In genomic region chr4:128609925-128610402, GRCm38 (mm10) we compare ENCODE assay signal across 8 mouse cellular contexts. TPM values are rescaled to one million over a fixed set of nuclear protein-coding genes. Genes with fewer than 3 reads are reported as not detected.
A peak's percentile ranks its signal among the peaks of the same experiment; 100 is the strongest.
DNase-seq lines count a peak whose midpoint lies in the region; ATAC-seq and TF ChIP-seq lines count a peak whose summit lies in the region.

Gene Zscan20, minus strand, starts transcription at chr4:128610098.

- H3K9me3 ChIP-seq in E14TG2a.4 (ENCODE audit: low read length) = no peaks in the 10 kb centered on the region
- no peaks in the 10 kb centered on the region for H3K9me3 ChIP-seq in forebrain, embryonic 12.5 days
- H3K9me3 ChIP-seq in heart, postnatal 0 days (replicated peaks; ENCODE audit: control insufficient read depth, low read length) = no peaks in the 10 kb centered on the region
- H3K9me3 ChIP-seq in liver, embryonic 16.5 days (replicated peaks; ENCODE audit: control insufficient read depth, low read length) = no peaks in the 10 kb centered on the region
- no peaks in the 10 kb centered on the region for H3K9me3 ChIP-seq in neural tube, embryonic 13.5 days

- peak within 1 kb of the TSS; percentile 31; the same call in 1 of the 2 replicates for H3K27ac ChIP-seq in forebrain, embryonic 12.5 days
- H3K27ac ChIP-seq in heart, postnatal 0 days (ENCODE audit: low read depth) = peak within 1 kb of the TSS; percentile 51; the same call in 1 of the 2 replicates
- H3K27ac ChIP-seq in liver, embryonic 16.5 days (ENCODE audit: low read length) = peak within 1 kb of the TSS; percentile 42; the same call in 1 of the 2 replicates
- peak within 1 kb of the TSS; percentile 42; the same call in 1 of the 2 replicates for H3K27ac ChIP-seq in neural tube, embryonic 13.5 days (replicated peaks)
- H3K27ac ChIP-seq in testis, adult 2 months (ENCODE audit: control insufficient read depth, insufficient read depth, low read depth, low read length) = peak within 1 kb of the TSS; percentile 29

- peak; percentile 97 for ATAC-seq in forebrain, embryonic 12.5 days (ENCODE audit: low FRiP score)
- peak; percentile 97 for ATAC-seq in heart, postnatal 0 days (ENCODE audit: insufficient read depth, low read depth)
- peak; percentile 98 for ATAC-seq in liver, embryonic 16.5 days (ENCODE audit: low read depth)
- peak; percentile 97 for ATAC-seq in neural tube, embryonic 13.5 days (ENCODE audit: low read depth)

- peaks cover 26% of the 10 kb centered on the region for H3K4me1 ChIP-seq in E14TG2a.4 (replicated peaks; ENCODE audit: low read depth, low read length)
- H3K4me1 ChIP-seq in forebrain, embryonic 12.5 days = peaks cover 13% of the 10 kb centered on the region
- H3K4me1 ChIP-seq in heart, postnatal 0 days (ENCODE audit: control insufficient read depth, insufficient read depth) = 0 out of 2 replicates have a peak, but pooled peaks cover 8% of the 10 kb centered on the region
- peaks cover 13% of the 10 kb centered on the region for H3K4me1 ChIP-seq in liver, embryonic 16.5 days (ENCODE audit: control insufficient read depth, low read depth, low read length)
- peaks cover 34% of the 10 kb centered on the region for H3K4me1 ChIP-seq in neural tube, embryonic 13.5 days (replicated peaks)
- peaks cover 7% of the 10 kb centered on the region; the same call in 1 of the 2 replicates for H3K4me1 ChIP-seq in testis, adult 2 months (ENCODE audit: control insufficient read depth, insufficient read depth, low read length)

- H3K36me3 ChIP-seq in E14TG2a.4 (ENCODE audit: insufficient read depth, low read length) = peaks cover 12% of the 10 kb centered on the region; the same call in 1 of the 2 replicates
- H3K36me3 ChIP-seq in forebrain, embryonic 12.5 days (replicated peaks) = no peaks in the 10 kb centered on the region
- H3K36me3 ChIP-seq in heart, postnatal 0 days (replicated peaks; ENCODE audit: control insufficient read depth, insufficient read depth, low read length) = no peaks in the 10 kb centered on the region
- no peaks in the 10 kb centered on the region for H3K36me3 ChIP-seq in liver, embryonic 16.5 days (ENCODE audit: control insufficient read depth, insufficient read depth)
- H3K36me3 ChIP-seq in neural tube, embryonic 13.5 days = no peaks in the 10 kb centered on the region
- H3K36me3 ChIP-seq in testis, adult 2 months (ENCODE audit: control insufficient read depth, insufficient read depth, low read length) = peaks cover 2% of the 10 kb centered on the region; the same call in 1 of the 2 replicates

- H3K9ac ChIP-seq in forebrain, embryonic 12.5 days = peak within 1 kb of the TSS; percentile 76
- H3K9ac ChIP-seq in heart, postnatal 0 days (replicated peaks; ENCODE audit: low read depth, low read length) = peak within 1 kb of the TSS; percentile 49
- peak within 1 kb of the TSS; percentile 62 for H3K9ac ChIP-seq in liver, embryonic 16.5 days (ENCODE audit: low read depth, low read length)
- peak within 1 kb of the TSS; percentile 83 for H3K9ac ChIP-seq in neural tube, embryonic 13.5 days

- 0 out of 2 replicates have a peak, but pooled peaks have one; percentile 60 for TF ChIP-seq EP300 in heart, postnatal 0 days (IDR thresholded peaks at IDR 0.05; ENCODE audit: low read depth)

- peak within 1 kb of the TSS; percentile 77 for H3K4me2 ChIP-seq in forebrain, embryonic 12.5 days
- peak within 1 kb of the TSS; percentile 73 for H3K4me2 ChIP-seq in heart, postnatal 0 days (ENCODE audit: low read depth, low read length)
- peak within 1 kb of the TSS; percentile 84 for H3K4me2 ChIP-seq in liver, embryonic 16.5 days (ENCODE audit: low read depth, low read length)
- peak within 1 kb of the TSS; percentile 74 for H3K4me2 ChIP-seq in neural tube, embryonic 13.5 days

- peak; percentile 67 for TF ChIP-seq POLR2A in testis, adult 2 months (IDR thresholded peaks at IDR 0.05; ENCODE audit: control insufficient read depth, low read depth, low read length)

- peak; percentile 97 for DNase-seq in c-Kit-positive CD71-positive TER-119-positive erythroid progenitor cells, embryonic 14.5 days (ENCODE audit: low spot score)
- DNase-seq in heart, postnatal 0 days (ENCODE audit: low spot score) = peak; percentile 99
- peak; percentile 95 to 97 for DNase-seq in kidney, postnatal 4 days

- no peaks in the 10 kb centered on the region for H3K27me3 ChIP-seq in E14TG2a.4 (ENCODE audit: insufficient read depth, low read length)
- H3K27me3 ChIP-seq in forebrain, embryonic 12.5 days = no peaks in the 10 kb centered on the region
- H3K27me3 ChIP-seq in heart, postnatal 0 days (ENCODE audit: control insufficient read depth, insufficient read depth, low read length) = no peaks in the 10 kb centered on the region
- no peaks in the 10 kb centered on the region for H3K27me3 ChIP-seq in liver, embryonic 16.5 days (ENCODE audit: control insufficient read depth, insufficient read depth, low read depth, low read length)
- no peaks in the 10 kb centered on the region for H3K27me3 ChIP-seq in neural tube, embryonic 13.5 days
- H3K27me3 ChIP-seq in testis, adult 2 months (ENCODE audit: control insufficient read depth, insufficient read depth, low read length) = no peaks in the 10 kb centered on the region

- no peak for TF ChIP-seq CTCF in E14TG2a.4 (conservative IDR thresholded peaks at IDR 0.05; ENCODE audit: low read length)
- peak; percentile 14; the same call in 1 of the 2 replicates for TF ChIP-seq CTCF in heart, postnatal 0 days (IDR thresholded peaks at IDR 0.05; ENCODE audit: low read depth)
- TF ChIP-seq CTCF in testis, adult 2 months (IDR thresholded peaks at IDR 0.05; ENCODE audit: control insufficient read depth, insufficient read depth, insufficient replicate concordance, low read depth, low read length) = no peak

- H3K4me3 ChIP-seq in E14TG2a.4 (replicated peaks; ENCODE audit: low read length) = peak within 1 kb of the TSS; percentile 86
- peak within 1 kb of the TSS; percentile 67 for H3K4me3 ChIP-seq in forebrain, embryonic 12.5 days (replicated peaks)
- H3K4me3 ChIP-seq in heart, postnatal 0 days (ENCODE audit: low read depth, low read length) = peak within 1 kb of the TSS; percentile 63
- peak within 1 kb of the TSS; percentile 74 for H3K4me3 ChIP-seq in liver, embryonic 16.5 days (ENCODE audit: low read depth, low read length)
- peak within 1 kb of the TSS; percentile 60 for H3K4me3 ChIP-seq in neural tube, embryonic 13.5 days
- peak within 1 kb of the TSS; percentile 88 for H3K4me3 ChIP-seq in testis, adult 2 months (ENCODE audit: control insufficient read depth, low read depth, low read length)

- under 1% methylated on average over 24 of the region's 24 CpGs for WGBS in forebrain, embryonic 12.5 days
- under 1% methylated on average over 24 of the region's 24 CpGs for WGBS in heart, postnatal 0 days
- under 1% methylated on average over 24 of the region's 24 CpGs for WGBS in liver, embryonic 16.5 days (ENCODE audit: insufficient replicate concordance)
- WGBS in neural tube, embryonic 13.5 days = under 1% methylated on average over 24 of the region's 24 CpGs

RNA-seq across cellular contexts. Expression of gene Zscan20, which starts in this region (rescaled TPM):
- polyA plus RNA-seq in forebrain, embryonic 12.5 days (2016; fragmentation: Nextera tagmentation; extraction: Ambion mirVana) = 7.4 and 8.3 TPM in 2 replicates
- total RNA-seq in heart, postnatal 0 days (2014; rRNA removed; ENCODE audit: low replicate concordance) = 1.7 and 27.0 TPM in 2 replicates
- 0.86 and 2.1 TPM in 2 replicates for polyA plus RNA-seq in heart, postnatal 0 days (2015; fragmentation: Nextera tagmentation; extraction: Ambion mirVana)
- 0.53 and 0.70 TPM in 2 replicates for polyA plus RNA-seq in liver, embryonic 16.5 days (2015; fragmentation: Nextera tagmentation; extraction: Ambion mirVana)
- 4.1 and 4.6 TPM in 2 replicates for polyA plus RNA-seq in neural tube, embryonic 13.5 days (2015; fragmentation: Nextera tagmentation; extraction: Ambion mirVana)
- 7.5 and 7.7 TPM in 2 replicates for polyA plus RNA-seq in testis, adult 2 months (2012; rRNA removed)

Comparison
In these comparisons a context has a peak if more than half of its experiments do, and no peak if none do; other contexts are left out.
1. Peak in every context shown above with its lines: DNase-seq, ATAC-seq, H3K4me3 ChIP-seq and H3K27ac ChIP-seq.
2. Peak in ATAC-seq, H3K4me3 ChIP-seq, H3K27ac ChIP-seq, H3K9ac ChIP-seq and H3K4me2 ChIP-seq in liver, embryonic 16.5 days; RNA of the gene not detected or under 1 TPM.